Mouse (Mus musculus) lung, adult 2 months (tissue): ENCODE results near the gene AC124502.3. TPM values are rescaled to one million over a fixed set of nuclear protein-coding genes. Genes with fewer than 3 reads are reported as not detected.
A peak's percentile ranks its signal among the peaks of the same experiment; 100 is the strongest.

Experiments
- DNase-seq: peaks from one replicate; pipeline ENCODE4 v3.0.0; 2022
- H3K4me1 ChIP-seq: fragments of 200-500 bp; 2 replicates; pipeline ENCODE4 v1.6.1; 2011; ENCODE audit warnings: low read length; ENCODE audit not compliant: control insufficient read depth, insufficient read depth
- H3K4me3 ChIP-seq: fragments of 200-500 bp; replicated peaks from 2 replicates; pipeline ENCODE3; 2011; ENCODE audit warnings: low read depth, mild to moderate bottlenecking, control low read depth, low read length; ENCODE audit errors: extremely low read depth
- CTCF ChIP-seq: fragments of 200-500 bp; IDR thresholded peaks from 2 replicates; pipeline ENCODE4 v1.5.1; 2011; ENCODE audit warnings: mild to moderate bottlenecking, low read length, control low read depth; ENCODE audit not compliant: insufficient read depth
- POLR2A ChIP-seq: fragments of 200-500 bp; IDR thresholded peaks from 2 replicates; pipeline ENCODE4 v1.6.1; 2011; ENCODE audit warnings: low read depth, mild to moderate bottlenecking, control low read depth, low read length, borderline replicate concordance; ENCODE audit errors: extremely low read depth
- WGBS: fragments of 180-500 bp; shearing (Covaris S2); methylation state at CpG from one replicate; pipeline ENCODE4 v1.1.7; 2018; 5-methylcytosine and 5-hydroxymethylcytosine counted together
- polyA plus RNA-seq: library from polyadenylated mRNA; depleted of rRNA; stranded (reverse); fragments of >200 nt; gene quantifications from 2 replicates; pipeline ENCODE4 v1.2.3, GENCODE M21; 2012

AC124502.3 gene
- polyA plus RNA-seq, 1 experiment = 0.58 TPM

GRCm38 (mm10) chr19:5069486-5069885, 30.8 kb downstream of the AC124502.3 start:
- DNase-seq = no peak
- Histone ChIP-seq H3K4me1 (peaks cover 14% of the 10 kb centered on the region), H3K4me3 (no peak overlapping the region)
- WGBS = 77% methylated on average over 5 of the region's 5 CpGs
- TF ChIP-seq CTCF (no peak), POLR2A (no peak)

DNA sequence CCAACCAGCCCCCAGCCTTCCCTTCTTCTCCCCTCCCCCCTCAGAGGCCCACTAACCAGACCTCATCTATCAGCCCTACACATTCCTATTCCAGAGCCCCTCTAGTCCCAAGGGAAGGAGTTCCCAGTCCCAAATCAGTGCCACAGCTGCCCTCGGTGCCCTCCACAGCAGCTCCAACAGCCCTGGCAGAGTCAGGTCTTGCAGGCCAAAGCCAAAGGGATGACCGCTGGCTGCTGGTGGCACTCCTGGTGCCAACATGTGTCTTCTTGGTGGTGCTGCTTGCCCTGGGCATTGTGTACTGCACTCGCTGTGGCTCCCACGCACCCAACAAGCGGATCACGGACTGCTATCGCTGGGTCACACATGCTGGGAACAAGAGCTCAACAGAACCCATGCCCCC, 31.3 kb downstream of the AC124502.3 start:
- peaks cover 14% of the 10 kb centered on the region for H3K4me1 ChIP-seq

GRCm38 (mm10) chr19:5071077-5071476, 32.4 kb downstream of the AC124502.3 start:
- DNase-seq = no peak
- Histone ChIP-seq H3K4me1 (peaks cover 14% of the 10 kb centered on the region), H3K4me3 (no peak overlapping the region)
- WGBS = 34% methylated on average over 11 of the region's 11 CpGs
- no peak for TF ChIP-seq CTCF
- no peak for TF ChIP-seq POLR2A

More for the DNA sequence above, 31.3 kb downstream of the AC124502.3 start:
- 80% methylated on average over 7 of the region's 7 CpGs for WGBS
- TF ChIP-seq POLR2A (no peak), CTCF (no peak)
- DNase-seq = no peak
- H3K4me3 ChIP-seq = no peak overlapping the region

GRCm38 (mm10) chr19:5071545-5072369, 33.1 kb downstream of the AC124502.3 start:
- 3% methylated on average over 40 of the region's 40 CpGs for WGBS
- Histone ChIP-seq H3K4me3 (peak overlapping the region; percentile 58), H3K4me1 (peaks cover 14% of the 10 kb centered on the region)
- DNase-seq = peak; percentile 76
- TF ChIP-seq CTCF (no peak), POLR2A (no peak)

- 6% methylated on average over 20 of the region's 20 CpGs for WGBS
- DNase-seq = no peak
- Histone ChIP-seq H3K4me1 (peaks cover 9% of the 10 kb centered on the region), H3K4me3 (peak overlapping the region; percentile 45)
- TF ChIP-seq CTCF = no peak
- TF ChIP-seq POLR2A = no peak
Measured at GRCm38 (mm10) chr19:5072389-5073019, 33.8 kb downstream of the AC124502.3 start.

DNA sequence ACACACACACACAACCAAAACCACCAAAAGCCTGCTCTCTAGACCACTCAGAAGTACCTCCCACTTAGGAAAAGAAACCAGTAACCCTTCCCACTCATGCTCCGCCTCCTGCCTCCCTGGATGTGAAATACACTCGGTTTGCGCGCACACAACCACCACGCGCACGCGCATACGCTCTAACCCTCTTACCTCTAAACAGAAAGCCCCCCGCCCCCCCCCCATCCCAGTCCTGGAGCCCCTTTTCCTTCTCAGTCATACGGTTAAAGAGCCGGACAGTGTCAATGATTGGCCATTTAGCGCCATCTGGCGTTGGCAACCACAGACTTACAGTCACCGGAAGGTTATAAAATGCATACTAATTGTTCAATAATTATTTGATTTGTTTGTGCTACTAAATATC, 34.3 kb downstream of the AC124502.3 start:
- Histone ChIP-seq H3K4me3 (peak overlapping the region; percentile 69), H3K4me1 (peaks cover 7% of the 10 kb centered on the region; the same call in 1 of the 2 replicates)
- DNase-seq = peak; percentile 62
- no peak for TF ChIP-seq POLR2A
- peak; percentile 58 for TF ChIP-seq CTCF
- WGBS = under 1% methylated on average over 15 of the region's 15 CpGs

GRCm38 (mm10) chr19:5073518-5073917, 34.8 kb downstream of the AC124502.3 start:
- 24% methylated on average over 5 of the region's 5 CpGs for WGBS
- no peak for TF ChIP-seq POLR2A
- no peak for TF ChIP-seq CTCF
- no peak for DNase-seq
- peaks cover 4% of the 10 kb centered on the region; the same call in 1 of the 2 replicates for H3K4me1 ChIP-seq
- H3K4me3 ChIP-seq = no peak overlapping the region

DNA sequence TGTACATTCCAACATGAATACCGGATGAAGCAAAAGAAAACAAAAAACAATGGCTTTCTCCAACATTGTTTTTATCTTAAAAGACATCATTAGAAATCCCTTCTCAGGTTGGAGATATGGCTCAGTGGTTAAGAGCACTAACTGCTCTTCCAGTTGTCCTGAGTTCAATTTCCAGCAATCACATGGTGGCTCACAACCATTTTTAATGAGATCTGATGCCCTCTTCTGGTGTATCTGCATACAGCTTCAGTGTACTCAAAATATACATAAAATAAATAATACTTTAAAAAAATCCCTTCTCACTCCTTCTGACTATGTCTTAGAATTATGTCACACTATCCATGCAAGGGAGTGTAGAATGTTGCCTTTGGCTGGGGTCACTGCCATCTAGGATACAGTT, 40.6 kb downstream of the AC124502.3 start:
- no peak for DNase-seq
- TF ChIP-seq CTCF (no peak), POLR2A (no peak)
- 88% methylated on average over 1 of the region's 1 CpGs for WGBS

GRCm38 (mm10) chr19:5082005-5082404, 43.3 kb downstream of the AC124502.3 start:
- no peak for TF ChIP-seq CTCF
- no peak for TF ChIP-seq POLR2A
- WGBS = 63% methylated on average over 18 of the region's 18 CpGs
- no peak for DNase-seq
- Histone ChIP-seq H3K4me3 (no peak overlapping the region), H3K4me1 (no peaks in the 10 kb centered on the region)

More for the DNA sequence above, 40.6 kb downstream of the AC124502.3 start:
- Histone ChIP-seq H3K4me1 (no peaks in the 10 kb centered on the region), H3K4me3 (no peak overlapping the region)
